29 mouse cellular contexts compared by ENCODE assay signal in the genomic region with DNA sequence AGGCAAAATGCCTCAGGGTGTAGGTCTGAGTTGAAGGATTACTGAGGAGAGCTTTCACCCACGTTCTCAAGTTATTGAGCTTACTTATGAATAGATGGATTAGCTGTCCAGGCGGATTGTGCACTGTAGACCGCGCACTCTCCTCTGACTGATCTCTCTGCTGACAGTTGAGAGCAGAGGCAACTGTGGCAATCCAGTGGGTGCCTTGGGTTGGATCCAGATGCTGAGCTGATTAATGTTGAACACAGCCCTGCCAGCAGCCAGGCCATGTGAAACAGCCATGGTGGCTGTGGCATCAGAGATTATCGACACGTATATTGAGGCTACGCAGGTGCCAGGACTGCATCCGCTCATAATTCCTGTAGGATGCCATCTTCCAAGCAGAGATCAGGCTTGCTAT. TPM values are rescaled to one million over a fixed set of nuclear protein-coding genes. Genes with fewer than 3 reads are reported as not detected.
DNase-seq lines count a peak whose midpoint lies in the region; ATAC-seq lines count a peak whose summit lies in the region.
"Had no signal": no experiment of that assay in that cellular context is flagged by ENCODE, and none has a peak within 500 bp of the region (broad histone marks: within the 10 kb centered on the region; RNA-seq: fewer than 3 reads in every experiment).

No protein-coding gene starts in this region.

- WGBS in intestine, embryonic 14.5 days = 88% methylated on average over 8 of the region's 8 CpGs
- 87% methylated on average over 8 of the region's 8 CpGs for WGBS in intestine, embryonic 16.5 days

- ATAC-seq in intestine, embryonic 14.5 days (replicated peaks; ENCODE audit: low FRiP score, low TSS enrichment, low read depth) = no peak
- ATAC-seq in intestine, embryonic 16.5 days = no peak
- ATAC-seq: activated CD4-positive, CD25-positive, alpha-beta regulatory T cell, adult 4 months; CD4-positive, CD25-positive, alpha-beta regulatory T cell, adult 4 months; forebrain, embryonic 14.5 days; forebrain, embryonic 16.5 days; Patski had no signal

- no peaks in the 10 kb centered on the region for H3K27me3 ChIP-seq in intestine, embryonic 14.5 days (replicated peaks; ENCODE audit: control insufficient read depth, insufficient read depth, low read length)
- no peaks in the 10 kb centered on the region for H3K27me3 ChIP-seq in intestine, embryonic 16.5 days (replicated peaks; ENCODE audit: control insufficient read depth, insufficient read depth, low read length)
- H3K27me3 ChIP-seq: CH12.LX; embryonic facial prominence, embryonic 15.5 days; forebrain, embryonic 12.5 days; Patski had no signal

- DNase-seq in heart, adult 11 months = peak; percentile 39
- DNase-seq in heart, postnatal 4 days = no peak
- peak; percentile 32 for DNase-seq in intestine, embryonic 14.5 days (ENCODE audit: low spot score)
- DNase-seq in adipocyte (ENCODE audit: low spot score) = peak; percentile 38
- no peak for DNase-seq in right cerebral cortex, adult 18-20 months
- DNase-seq: adrenal gland, adult 2 months; adrenal gland, postnatal 10 days; adrenal gland, postnatal 25 days; B cell, adult 2 months; cerebellum, adult 11 months; cerebellum, adult 18-20 months; cerebellum, adult 8-10 months; cerebellum, adult 9-11 months; cerebellum, postnatal 14 days; cerebellum, postnatal 36 days; embryo, embryonic 11 days had no signal

- no peak overlapping the region for H3K4me3 ChIP-seq in intestine, embryonic 14.5 days (ENCODE audit: low read depth, low read length)
- no peak overlapping the region for H3K4me3 ChIP-seq in intestine, embryonic 16.5 days (ENCODE audit: low read length)
- H3K4me3 ChIP-seq: embryonic facial prominence, embryonic 13.5 days; embryonic facial prominence, embryonic 15.5 days; erythroblast, embryonic 14.5 days; forebrain, embryonic 10.5 days; forebrain, embryonic 12.5 days had no signal

- H3K27ac ChIP-seq in intestine, embryonic 14.5 days (ENCODE audit: low read depth) = no peak overlapping the region
- H3K27ac ChIP-seq in intestine, embryonic 16.5 days (ENCODE audit: low read length) = no peak overlapping the region
- H3K27ac ChIP-seq: embryonic facial prominence, embryonic 13.5 days; embryonic facial prominence, embryonic 15.5 days; forebrain, embryonic 10.5 days; forebrain, embryonic 12.5 days had no signal

- no peak overlapping the region for H3K9ac ChIP-seq in intestine, embryonic 14.5 days (ENCODE audit: low read length)
- no peak overlapping the region for H3K9ac ChIP-seq in intestine, embryonic 16.5 days (ENCODE audit: low read depth, low read length)
- H3K9ac ChIP-seq: embryonic facial prominence, embryonic 13.5 days; embryonic facial prominence, embryonic 15.5 days; forebrain, embryonic 12.5 days had no signal

- H3K4me2 ChIP-seq in intestine, embryonic 14.5 days (ENCODE audit: low read length) = no peak overlapping the region
- H3K4me2 ChIP-seq in intestine, embryonic 16.5 days (ENCODE audit: low read depth, low read length) = no peak overlapping the region
- H3K4me2 ChIP-seq: embryonic facial prominence, embryonic 13.5 days; embryonic facial prominence, embryonic 15.5 days; forebrain, embryonic 12.5 days had no signal

- no peaks in the 10 kb centered on the region for H3K9me3 ChIP-seq in intestine, embryonic 14.5 days (ENCODE audit: control insufficient read depth, low read length)
- no peaks in the 10 kb centered on the region for H3K9me3 ChIP-seq in intestine, embryonic 16.5 days (ENCODE audit: control insufficient read depth, low read length)
- H3K9me3 ChIP-seq: embryonic facial prominence, embryonic 13.5 days; embryonic facial prominence, embryonic 15.5 days; forebrain, embryonic 10.5 days; forebrain, embryonic 12.5 days; G1E had no signal

- H3K36me3 ChIP-seq in intestine, embryonic 14.5 days (ENCODE audit: control insufficient read depth, insufficient read depth, low read length) = no peaks in the 10 kb centered on the region
- H3K36me3 ChIP-seq in intestine, embryonic 16.5 days (ENCODE audit: control insufficient read depth, insufficient read depth, low read length) = no peaks in the 10 kb centered on the region
- H3K36me3 ChIP-seq: embryonic facial prominence, embryonic 13.5 days; embryonic facial prominence, embryonic 15.5 days; forebrain, embryonic 10.5 days; forebrain, embryonic 12.5 days; G1E had no signal

- no peaks in the 10 kb centered on the region for H3K4me1 ChIP-seq in intestine, embryonic 14.5 days (replicated peaks; ENCODE audit: control insufficient read depth, insufficient read depth, low read length)
- peaks cover 2% of the 10 kb centered on the region; the same call in 1 of the 2 replicates for H3K4me1 ChIP-seq in intestine, embryonic 16.5 days (ENCODE audit: control insufficient read depth, insufficient read depth, low read length)
- H3K4me1 ChIP-seq: forebrain, embryonic 10.5 days; forebrain, embryonic 12.5 days had no signal

RNA-seq across cellular contexts. Expression of a gene that starts 53.6 kb away (rescaled TPM):
- not detected for total RNA-seq in heart, postnatal 4 days (2021)
- polyA plus RNA-seq in intestine, embryonic 14.5 days (2014; fragmentation: Nextera tagmentation; extraction: Ambion mirVana) = 1.3 and 1.4 TPM in 2 replicates
- 1.3 and 2.5 TPM in 2 replicates for polyA plus RNA-seq in intestine, embryonic 16.5 days (2015; fragmentation: Nextera tagmentation; extraction: Ambion mirVana)
- total RNA-seq: adrenal gland, adult 2 months; adrenal gland, postnatal 25 days had no signal

Comparison
In these comparisons a context has a peak if more than half of its experiments do, and no peak if none do; other contexts are left out.
1. DNase-seq: peak in heart, adult 11 months (single experiment), intestine, embryonic 14.5 days (single experiment) and adipocyte (single experiment); none in heart, postnatal 4 days (single experiment) and right cerebral cortex, adult 18-20 months (single experiment).